Mouse (Mus musculus) ES-Bruce4 (cell line): ENCODE data around the gene Abcd3. TPM values are rescaled to one million over a fixed set of nuclear protein-coding genes. Genes with fewer than 3 reads are reported as not detected.

ENCODE experiments used
- H3K27ac ChIP-seq: 2 replicates; pipeline ENCODE4 v1.5.1; 2012; ENCODE audit warnings: low read length, inconsistent platforms; ENCODE audit not compliant: insufficient read depth
- H3K27me3 ChIP-seq: 2 replicates; pipeline ENCODE4 v1.6.1; 2012; ENCODE audit warnings: mild to moderate bottlenecking, low read length, inconsistent platforms; ENCODE audit not compliant: control insufficient read depth, poor library complexity, insufficient read depth, severe bottlenecking
- H3K36me3 ChIP-seq: 2 replicates; pipeline ENCODE4 v1.6.1; 2012; ENCODE audit warnings: inconsistent platforms, mild to moderate bottlenecking, low read length, moderate library complexity; ENCODE audit not compliant: control insufficient read depth, poor library complexity, insufficient read depth, severe bottlenecking
- H3K4me1 ChIP-seq: one replicate; pipeline ENCODE4 v1.8.1; 2011; ENCODE audit warnings: low read length; ENCODE audit not compliant: control insufficient read depth, insufficient read depth
- H3K4me3 ChIP-seq: 2 replicates; pipeline ENCODE4 v1.5.1; 2011; ENCODE audit warnings: low read depth, mild to moderate bottlenecking, low read length
- H3K9ac ChIP-seq: 2 replicates; pipeline ENCODE4 v1.6.1; 2012; ENCODE audit warnings: low read depth, mild to moderate bottlenecking, inconsistent platforms; ENCODE audit not compliant: poor library complexity, severe bottlenecking
- H3K9me3 ChIP-seq: replicated peaks from 2 replicates; pipeline ENCODE4 v1.6.1; 2012; ENCODE audit warnings: mild to moderate bottlenecking, low read length, inconsistent platforms; ENCODE audit not compliant: control insufficient read depth, poor library complexity, insufficient read depth, severe bottlenecking
- CTCF ChIP-seq: IDR thresholded peaks from one replicate; pipeline ENCODE4 v1.8.1; 2011; ENCODE audit warnings: low read depth, low read length
- EP300 ChIP-seq: IDR thresholded peaks from 2 replicates; pipeline ENCODE4 v1.6.1; 2011; ENCODE audit warnings: low read depth, low read length; ENCODE audit not compliant: insufficient read depth
- POLR2A ChIP-seq: IDR thresholded peaks from one replicate; pipeline ENCODE4 v1.8.1; 2011; ENCODE audit warnings: low read length; ENCODE audit not compliant: insufficient read depth
- polyA plus RNA-seq: library from polyadenylated mRNA; stranded (reverse); fragments of >200 nt; gene quantifications from 2 replicates; pipeline ENCODE4 v1.2.4, GENCODE M21; 2011; ENCODE audit warnings: low read depth; ENCODE audit not compliant: missing spikeins, insufficient read depth, insufficient read length

The Abcd3 gene
- polyA plus RNA-seq, 1 experiment = 33.1 TPM

DNA sequence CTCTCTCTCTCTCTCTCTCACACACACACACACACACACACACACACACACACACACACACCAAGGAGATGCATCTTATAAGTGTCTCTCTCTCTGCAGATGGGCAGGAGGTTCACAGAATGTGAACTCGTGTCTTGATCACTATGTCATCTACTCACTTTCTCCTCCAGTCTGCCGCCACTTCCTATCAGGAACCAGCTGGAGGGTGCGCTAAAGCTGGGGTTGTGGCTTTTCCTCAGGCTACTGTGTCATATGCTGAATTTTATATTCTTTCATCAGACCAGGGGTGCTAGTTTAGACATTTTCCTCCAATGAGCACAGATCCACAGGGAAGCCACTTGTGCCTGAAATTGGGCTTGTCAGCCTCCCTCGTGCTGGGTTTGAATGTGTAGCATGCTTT is 85.4 kb downstream of the Abcd3 start:
- Histone ChIP-seq H3K9ac (no peak overlapping the region), H3K36me3 (peaks cover 7% of the 10 kb centered on the region; the same call in 1 of the 2 replicates), H3K27ac (no peak overlapping the region)

DNA sequence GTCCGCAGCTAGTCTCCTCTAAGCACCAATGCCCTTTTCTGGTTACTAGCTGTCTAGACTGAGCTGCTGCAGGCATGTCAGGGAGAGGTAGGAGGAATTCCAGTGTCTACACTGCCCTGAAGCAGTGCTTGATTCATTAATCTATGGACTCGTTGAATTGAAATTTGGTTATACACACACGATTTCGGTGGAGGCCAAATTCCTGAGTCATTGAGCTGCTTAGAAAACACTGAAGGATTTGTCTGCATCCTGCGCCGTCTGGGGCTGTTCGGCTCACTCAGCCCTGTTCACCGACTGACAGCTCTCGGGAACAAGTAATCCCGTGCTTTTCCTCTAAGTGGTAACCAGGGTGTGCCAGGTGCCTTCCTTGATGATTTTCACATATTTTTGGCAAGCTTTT is 89.5 kb downstream of the Abcd3 start:
- H3K4me3 ChIP-seq = no peak overlapping the region
- no peaks in the 10 kb centered on the region for H3K4me1 ChIP-seq
- H3K9ac ChIP-seq = no peak overlapping the region
- H3K36me3 ChIP-seq = 0 out of 2 replicates have a peak, but pooled peaks cover 3% of the 10 kb centered on the region
- TF ChIP-seq POLR2A (no peak), CTCF (no peak), EP300 (no peak)
- no peak overlapping the region for H3K27ac ChIP-seq
- no peaks in the 10 kb centered on the region; the same call in 1 of the 2 replicates for H3K27me3 ChIP-seq
- no peaks in the 10 kb centered on the region for H3K9me3 ChIP-seq

More for the DNA sequence above, 85.4 kb downstream of the Abcd3 start:
- no peak for TF ChIP-seq EP300
- no peaks in the 10 kb centered on the region for H3K9me3 ChIP-seq
- H3K4me1 ChIP-seq = no peaks in the 10 kb centered on the region
- H3K27me3 ChIP-seq = no peaks in the 10 kb centered on the region
- H3K4me3 ChIP-seq = no peak overlapping the region

DNA sequence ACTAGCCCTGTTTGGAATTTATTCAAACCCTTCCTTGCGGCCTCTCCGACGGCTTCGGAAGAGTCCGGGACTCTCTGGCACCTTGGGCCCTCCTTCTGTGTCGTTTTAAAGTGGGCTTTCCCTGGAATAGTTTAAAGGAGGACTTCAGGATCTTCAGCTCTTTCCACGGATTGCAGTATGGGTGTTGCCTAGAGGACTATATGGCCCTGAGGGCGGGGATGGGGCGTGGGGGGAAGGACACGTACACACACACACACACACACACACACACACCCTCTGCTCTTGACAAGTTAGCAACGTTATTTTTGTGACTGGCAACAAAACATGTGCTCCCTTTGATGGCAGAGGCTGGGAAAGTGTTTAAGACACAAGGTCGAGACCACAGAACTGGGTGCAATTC is 90.5 kb downstream of the Abcd3 start:
- no peaks in the 10 kb centered on the region; the same call in 1 of the 2 replicates for H3K27me3 ChIP-seq
- H3K9ac ChIP-seq = no peak overlapping the region
- H3K36me3 ChIP-seq = no peaks in the 10 kb centered on the region
- H3K9me3 ChIP-seq = no peaks in the 10 kb centered on the region
- no peak overlapping the region for H3K4me3 ChIP-seq
- H3K4me1 ChIP-seq = no peaks in the 10 kb centered on the region
- no peak overlapping the region for H3K27ac ChIP-seq
- TF ChIP-seq EP300 (no peak), CTCF (no peak), POLR2A (no peak)

DNA sequence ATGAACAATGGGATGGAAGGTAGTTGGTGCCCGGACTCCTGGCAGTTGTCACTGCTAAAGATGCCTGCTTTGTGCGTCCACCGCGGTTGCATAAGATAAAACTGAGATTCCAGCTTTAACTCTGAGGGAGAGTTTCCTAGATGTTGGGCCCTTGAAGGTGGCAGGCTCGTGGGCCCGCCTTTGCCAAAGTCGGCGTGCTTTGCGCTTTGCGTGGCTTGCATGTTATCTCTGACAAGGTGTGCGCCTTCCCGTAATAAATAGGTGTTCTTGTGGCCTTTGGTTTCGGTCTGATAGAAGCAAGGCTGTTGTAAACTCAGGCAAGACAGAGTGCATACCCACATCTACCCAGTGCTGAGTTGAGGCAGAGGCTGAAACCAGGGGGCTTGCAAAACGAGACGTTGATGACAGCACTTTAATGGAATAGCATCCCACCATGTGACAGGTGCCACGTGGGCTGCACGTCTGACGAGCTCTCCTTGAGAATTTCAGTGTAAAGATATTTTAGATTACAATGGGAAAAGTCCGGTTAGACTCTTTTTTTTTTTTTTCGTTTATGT is 91.1 kb downstream of the Abcd3 start:
- no peaks in the 10 kb centered on the region; the same call in 1 of the 2 replicates for H3K27me3 ChIP-seq
- H3K4me1 ChIP-seq = no peaks in the 10 kb centered on the region

DNA sequence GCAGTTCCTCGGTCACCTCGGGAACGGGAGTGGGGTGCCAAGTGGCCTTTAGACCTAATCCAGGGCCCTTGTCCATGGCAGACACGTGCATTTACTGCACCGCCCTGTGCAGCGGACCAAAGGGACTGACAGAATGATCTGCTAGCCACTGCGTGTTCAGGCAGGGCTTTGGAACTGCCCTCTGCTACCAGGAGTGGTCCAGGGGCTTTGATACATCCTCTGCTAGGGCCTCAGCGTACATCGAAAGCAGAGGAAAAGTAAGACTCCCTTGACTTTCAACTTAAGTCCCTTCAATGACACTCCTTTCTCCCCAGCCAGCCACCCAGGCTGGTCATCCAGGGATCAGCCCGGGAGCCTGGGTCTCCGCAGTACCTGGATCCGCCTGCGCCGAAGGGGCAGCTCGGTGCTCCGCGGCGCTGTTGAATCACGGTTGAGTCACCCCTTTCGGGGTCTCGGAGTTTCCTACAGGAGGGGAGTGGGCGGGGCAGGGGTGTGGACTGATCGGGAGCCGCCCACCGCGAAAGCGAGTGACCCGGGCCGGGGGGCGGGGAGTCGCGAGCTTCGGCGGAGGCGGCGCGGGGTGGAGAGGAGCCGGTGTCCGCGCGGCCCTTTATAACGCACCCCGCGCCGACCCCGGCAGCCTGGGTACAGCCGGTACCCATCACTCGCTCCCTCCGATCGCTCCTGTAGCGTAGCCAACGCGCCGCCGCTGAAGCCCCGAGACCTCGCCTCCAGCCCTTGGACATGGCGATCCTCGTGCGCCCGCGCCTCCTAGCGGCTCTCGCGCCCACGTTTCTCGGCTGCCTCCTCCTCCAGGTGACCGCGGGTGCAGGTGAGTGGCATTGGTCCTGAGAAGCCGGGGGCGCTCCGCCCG is 91.9 kb downstream of the Abcd3 start, which contains the start of gene F3:
Gene F3, plus strand, starts transcription at position 567 of the 874 bp plus-strand sequence.
- no peaks in the 10 kb centered on the region for H3K9me3 ChIP-seq
- no peak within 1 kb of the TSS for H3K27ac ChIP-seq
- TF ChIP-seq POLR2A (no peak), CTCF (peak; percentile 58)
- H3K36me3 ChIP-seq = no peaks in the 10 kb centered on the region
- peak within 1 kb of the TSS; percentile 56 for H3K4me3 ChIP-seq
- no peaks in the 10 kb centered on the region for H3K4me1 ChIP-seq
- H3K9ac ChIP-seq = peak within 1 kb of the TSS; percentile 41
- no peaks in the 10 kb centered on the region; the same call in 1 of the 2 replicates for H3K27me3 ChIP-seq

More for the DNA sequence above, 91.1 kb downstream of the Abcd3 start:
- Histone ChIP-seq H3K36me3 (no peaks in the 10 kb centered on the region), H3K4me3 (peak overlapping the region; percentile 54), H3K9ac (peak overlapping the region; percentile 41), H3K27ac (no peak overlapping the region), H3K9me3 (no peaks in the 10 kb centered on the region)
- no peak for TF ChIP-seq CTCF
- TF ChIP-seq POLR2A = no peak
- no peak for TF ChIP-seq EP300

DNA sequence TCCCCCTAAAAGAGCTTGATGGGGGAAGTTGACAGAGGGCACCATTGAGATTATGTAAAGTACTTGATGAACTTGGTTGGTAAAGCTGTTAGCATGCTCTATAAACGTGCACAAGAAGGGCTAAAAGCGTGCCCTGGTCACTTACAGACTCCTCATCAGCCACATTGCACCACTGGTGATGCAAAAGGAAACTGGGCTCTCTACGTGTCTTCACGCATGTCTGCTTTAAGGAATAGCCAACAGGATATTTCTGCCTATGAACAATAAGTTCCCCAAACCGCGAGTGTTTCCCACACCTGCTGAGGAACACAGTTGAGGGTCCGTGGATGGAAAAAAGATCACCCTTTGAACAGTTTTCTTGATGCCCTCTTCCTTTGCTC is 93.4 kb downstream of the Abcd3 start:
- Histone ChIP-seq H3K4me1 (no peaks in the 10 kb centered on the region), H3K27ac (no peak overlapping the region), H3K9ac (no peak overlapping the region), H3K4me3 (no peak overlapping the region), H3K36me3 (no peaks in the 10 kb centered on the region), H3K27me3 (no peaks in the 10 kb centered on the region; the same call in 1 of the 2 replicates), H3K9me3 (no peaks in the 10 kb centered on the region)
- TF ChIP-seq CTCF (no peak), EP300 (no peak), POLR2A (no peak)
